Mouse (Mus musculus) WW6 (cell line): Measurements from ENCODE around the gene Homer1.

Experiments used
- DNase-seq: peaks from one replicate; pipeline ENCODE4 v3.0.0-alpha.2; 2013; ENCODE audit warnings: low read depth, low spot score

Homer1 gene

DNA sequence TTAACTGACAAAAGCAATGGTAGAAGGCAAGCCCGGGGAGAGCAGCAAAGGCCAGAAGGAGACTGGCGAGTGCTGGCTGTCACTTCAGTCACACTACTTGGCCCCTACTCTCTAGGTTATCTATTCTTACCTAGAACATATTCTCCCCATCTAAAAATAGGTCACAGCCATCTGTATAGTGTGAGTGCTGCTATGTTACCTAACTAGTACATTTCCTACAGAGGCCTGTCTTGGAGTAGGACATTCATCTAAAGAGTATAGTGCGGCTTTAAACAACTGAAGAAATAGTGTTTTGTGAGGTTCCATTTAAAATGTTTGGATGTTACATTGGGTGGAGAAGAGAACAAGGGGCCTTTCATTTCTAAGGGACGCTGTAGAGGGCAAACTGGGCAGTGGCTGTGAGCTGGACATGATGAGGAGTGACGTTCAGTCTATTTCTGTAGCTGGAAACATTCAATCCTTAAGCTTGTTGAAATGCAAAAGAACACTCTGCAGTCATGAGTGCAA is 100.3 kb downstream of the Homer1 start:
- no peak for DNase-seq

- DNase-seq = no peak
These were observed 102.5 kb downstream of the Homer1 start for GRCm38 (mm10) chr13:93401947-93402346.

DNA sequence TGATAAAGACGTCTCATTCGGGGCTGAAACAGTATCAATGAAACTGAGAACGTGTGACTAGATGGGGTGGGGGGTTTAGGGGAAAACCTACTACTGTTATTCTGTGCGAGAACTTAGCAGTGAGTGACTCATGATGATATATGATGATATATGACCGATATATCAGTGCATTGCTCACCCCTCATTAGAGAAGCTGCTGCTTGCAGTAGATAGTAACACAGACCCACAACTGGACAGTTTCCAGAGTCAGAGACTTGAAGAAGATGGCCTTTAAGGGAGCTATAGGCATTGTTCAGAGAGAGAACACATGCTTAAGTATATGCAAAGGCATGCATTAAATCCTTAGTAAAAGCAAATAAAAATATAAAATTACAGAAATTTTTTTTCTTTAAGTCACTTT is 107.4 kb downstream of the Homer1 start:
- no peak for DNase-seq

- DNase-seq = no peak
These were observed 110.9 kb downstream of the Homer1 start for GRCm38 (mm10) chr13:93410343-93410742.

GRCm38 (mm10) chr13:93415055-93415454 is 115.6 kb downstream of the Homer1 start:
- DNase-seq = no peak

GRCm38 (mm10) chr13:93418292-93418691 is 118.9 kb downstream of the Homer1 start:
- no peak for DNase-seq

DNA sequence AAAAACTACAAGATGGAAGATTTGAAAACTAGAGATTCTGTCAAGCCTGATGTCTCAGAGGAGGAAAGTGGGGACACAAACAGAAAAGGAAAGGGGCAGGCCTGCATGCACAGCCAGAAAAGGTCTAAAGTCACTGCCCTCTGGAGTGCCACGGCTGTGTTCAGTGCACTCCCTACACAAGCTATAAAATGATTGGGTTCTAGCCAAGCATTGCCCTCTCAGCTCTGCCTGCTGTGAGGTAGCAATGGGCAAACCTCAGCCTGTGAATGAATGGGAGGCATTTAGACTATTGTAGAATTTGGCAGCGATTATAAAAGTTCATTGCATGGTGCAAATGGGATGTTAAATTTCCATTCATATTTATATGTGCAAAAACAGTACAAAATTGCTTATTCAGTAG is 120.3 kb downstream of the Homer1 start:
- no peak for DNase-seq

DNA sequence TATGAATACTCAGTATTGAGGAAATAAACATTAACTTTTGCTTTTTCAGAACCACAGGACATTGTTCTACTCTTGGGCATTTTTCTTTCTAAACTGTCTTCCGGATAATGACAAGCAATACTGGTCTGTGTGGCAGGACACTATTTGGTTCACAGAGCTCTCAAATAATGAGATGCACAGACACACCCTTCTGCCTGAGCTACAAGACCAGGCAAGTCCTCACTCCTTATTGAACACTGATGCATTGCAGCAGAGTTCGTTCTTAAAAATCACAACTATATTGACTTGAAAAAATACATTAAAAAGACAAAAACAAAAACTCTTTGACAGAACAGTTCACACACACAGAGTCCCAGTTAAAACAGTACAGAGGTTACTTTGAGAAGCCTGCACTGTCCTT is 123.8 kb downstream of the Homer1 start:
- DNase-seq = no peak

DNA sequence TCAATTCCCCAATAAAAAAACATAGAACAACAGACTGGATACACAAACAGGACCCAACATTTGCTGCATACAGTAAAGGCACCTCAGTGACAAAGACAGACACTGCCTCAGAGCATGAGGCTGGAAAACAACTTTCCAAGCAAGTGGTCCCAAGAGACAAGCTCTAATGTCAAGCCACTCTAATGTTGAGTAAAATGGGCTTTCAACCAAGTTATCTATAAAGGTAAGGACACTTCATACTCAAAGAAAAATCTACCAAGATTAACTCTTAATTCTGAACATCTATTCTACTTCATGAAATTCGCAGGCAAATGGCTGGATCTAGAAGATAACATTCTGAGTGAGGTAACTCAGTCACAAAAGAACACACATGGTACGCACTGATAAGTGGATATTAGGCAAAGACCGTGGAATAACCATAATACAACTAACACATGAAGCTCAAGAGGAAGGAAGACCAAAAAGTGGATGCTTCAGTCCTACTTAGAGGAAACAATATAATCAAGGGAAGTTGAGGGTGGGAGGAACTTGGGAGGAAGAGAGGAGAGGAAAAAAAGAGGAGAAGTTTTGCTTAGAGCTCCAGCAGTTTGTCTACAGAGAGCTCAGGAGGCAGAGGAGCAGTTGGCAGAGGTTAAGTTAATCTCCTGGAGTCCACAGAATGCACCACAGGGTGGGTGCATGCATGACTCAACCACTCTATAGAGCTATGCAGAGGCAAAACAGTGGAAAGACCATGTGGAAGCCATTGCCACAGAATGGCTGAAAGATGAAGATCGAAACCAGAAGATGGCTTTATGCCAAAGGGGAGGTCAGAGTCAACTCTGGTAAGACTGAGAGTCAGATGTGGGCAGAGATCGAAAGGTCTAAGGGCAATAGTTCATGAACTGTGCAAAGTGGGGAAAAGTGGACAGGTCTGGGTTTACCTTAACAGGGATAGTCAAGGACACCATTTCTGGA is 128.8 kb downstream of the Homer1 start:
- no peak for DNase-seq

DNA sequence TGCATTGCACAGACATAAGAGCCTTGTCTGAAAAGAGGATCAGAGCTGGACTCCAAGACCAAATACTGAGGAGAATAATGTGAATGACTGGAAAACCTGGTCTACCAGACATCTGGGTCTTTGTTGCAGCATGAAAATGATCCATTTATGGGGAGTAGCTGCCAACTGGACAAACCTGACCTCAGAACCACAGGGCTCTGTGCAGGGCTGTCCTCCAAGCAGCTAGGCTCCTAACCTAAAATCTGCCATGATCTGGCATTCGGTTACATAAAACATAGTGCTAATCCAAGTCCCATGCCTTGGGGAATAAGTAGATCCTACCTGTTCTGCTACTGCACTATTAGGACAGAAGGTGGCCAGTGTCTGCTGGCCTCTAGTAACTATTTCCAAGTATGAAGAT is 129.8 kb downstream of the Homer1 start:
- no peak for DNase-seq

DNA sequence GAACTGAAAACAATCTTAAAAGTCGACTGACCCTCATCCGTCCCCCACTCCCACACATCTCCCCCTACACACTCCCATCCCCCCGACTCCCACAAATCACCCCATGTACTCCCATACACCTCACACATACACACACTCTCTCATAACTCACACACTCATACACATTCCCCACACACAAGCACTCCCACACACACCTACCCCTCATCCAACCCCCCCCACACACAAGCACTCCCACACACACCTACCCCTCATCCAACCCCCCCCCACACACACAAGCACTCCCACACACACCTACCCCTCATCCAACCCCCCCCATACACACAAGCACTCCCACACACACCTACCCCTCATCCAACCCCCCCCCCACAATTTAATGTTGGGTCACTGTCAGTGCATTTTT is 140.7 kb downstream of the Homer1 start:
- DNase-seq = no peak

GRCm38 (mm10) chr13:93453275-93453674 is 153.8 kb downstream of the Homer1 start:
- DNase-seq = no peak
